Mouse (Mus musculus) embryonic fibroblast, embryonic 13.5 days (primary cell): ENCODE results near the gene Gm19345.

Source experiments
- CTCF ChIP-seq: IDR thresholded peaks from 2 replicates; pipeline ENCODE4 v1.5.1; 2011; ENCODE audit warnings: mild to moderate bottlenecking, control low read depth, low read length, moderate library complexity, borderline replicate concordance; ENCODE audit not compliant: insufficient read depth
- POLR2A ChIP-seq: IDR thresholded peaks from 2 replicates; pipeline ENCODE4 v1.6.1; 2011; ENCODE audit warnings: low read depth, mild to moderate bottlenecking, control low read depth, low read length, moderate library complexity

GRCm38 (mm10) chr7:19831837-19832236, 20.0 kb upstream of the Gm19345 start:
- TF ChIP-seq CTCF (no peak), POLR2A (no peak)
